Mouse (Mus musculus) lung, embryonic 16.5 days (tissue): ENCODE measurements around the gene Cacna1a. TPM values are rescaled to one million over a fixed set of nuclear protein-coding genes. Genes with fewer than 3 reads are reported as not detected.

ENCODE experiments used
- ATAC-seq: fragments of 200-750 bp; cut with Nextera tagmentation; 2 replicates; pipeline ENCODE4 v1.8.0; 2017; ENCODE audit warnings: low read depth, mild to moderate bottlenecking, moderate library complexity
- H3K27ac ChIP-seq: fragments of 300-500 bp; sonication (generic); 2 replicates; pipeline ENCODE4 v1.5.1; 2014; ENCODE audit warnings: mild to moderate bottlenecking, control low read depth, low read length
- H3K27me3 ChIP-seq: fragments of 300-500 bp; sonication (generic); 2 replicates; pipeline ENCODE4 v1.6.1; 2014; ENCODE audit warnings: low read depth, low read length, mixed read lengths; ENCODE audit not compliant: control insufficient read depth, insufficient read depth
- H3K36me3 ChIP-seq: fragments of 300-500 bp; sonication (generic); 2 replicates; pipeline ENCODE4 v1.6.1; 2014; ENCODE audit warnings: low read length; ENCODE audit not compliant: control insufficient read depth, insufficient read depth
- H3K4me1 ChIP-seq: fragments of 300-500 bp; sonication (generic); replicated peaks from 2 replicates; pipeline ENCODE4 v1.6.1; 2014; ENCODE audit warnings: low read length, mixed read lengths; ENCODE audit not compliant: control insufficient read depth, insufficient read depth
- H3K4me2 ChIP-seq: fragments of 300-500 bp; sonication (generic); 2 replicates; pipeline ENCODE4 v1.6.1; 2014; ENCODE audit warnings: low read depth, low read length, control low read depth
- H3K4me3 ChIP-seq: fragments of 300-500 bp; sonication (generic); 2 replicates; pipeline ENCODE4 v1.5.1; 2014; ENCODE audit warnings: mild to moderate bottlenecking, low read length, control low read depth
- H3K9ac ChIP-seq: fragments of 300-500 bp; sonication (generic); 2 replicates; pipeline ENCODE4 v1.6.1; 2014; ENCODE audit warnings: low read length, control low read depth
- H3K9me3 ChIP-seq: fragments of 300-500 bp; sonication (generic); 2 replicates; pipeline ENCODE4 v1.6.1; 2016; ENCODE audit warnings: low read length; ENCODE audit not compliant: control insufficient read depth
- WGBS: fragments of 180-500 bp; shearing (Covaris S2); extraction: QIAGEN DNeasy Blood & Tissue Kit; methylation state at CpG from one replicate; pipeline ENCODE4 v1.1.7; 2014; 5-methylcytosine and 5-hydroxymethylcytosine counted together
- polyA plus RNA-seq: library from polyadenylated mRNA; unstranded; fragments of >200 nt; fragmentation: Nextera tagmentation; extraction: Ambion mirVana; gene quantifications from 2 replicates; pipeline ENCODE4 v1.2.1, GENCODE M21; 2015

Gene Cacna1a
- polyA plus RNA-seq, 1 experiment from 2014 or later = 1.9 TPM

DNA sequence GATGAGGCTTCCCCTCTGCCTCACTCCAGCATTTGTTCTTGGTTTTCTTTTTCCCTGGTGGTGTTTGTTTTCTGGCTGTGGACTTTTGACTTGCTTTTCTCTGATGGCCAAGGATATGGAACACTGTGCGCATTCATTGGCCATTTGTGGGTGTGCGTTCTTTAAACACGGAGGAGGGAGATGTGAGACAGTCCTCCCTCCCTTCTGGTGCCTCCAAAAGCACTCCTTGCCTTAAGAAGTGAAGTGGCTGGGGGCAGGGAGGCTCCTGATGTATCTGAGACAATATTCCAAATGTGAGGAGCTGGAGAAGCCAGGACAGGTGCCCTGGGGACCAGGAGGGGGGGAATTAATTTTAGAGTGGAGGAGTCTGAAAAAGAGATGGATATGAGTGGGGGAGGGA lies 89.1 kb downstream of the Cacna1a start:
- 77% methylated on average over 3 of the region's 3 CpGs for WGBS
- Histone ChIP-seq H3K9me3 (no peaks in the 10 kb centered on the region), H3K27ac (no peak overlapping the region), H3K36me3 (no peaks in the 10 kb centered on the region), H3K4me2 (no peak overlapping the region), H3K9ac (no peak overlapping the region), H3K27me3 (no peaks in the 10 kb centered on the region), H3K4me1 (no peaks in the 10 kb centered on the region), H3K4me3 (no peak overlapping the region)
- no peak for ATAC-seq

DNA sequence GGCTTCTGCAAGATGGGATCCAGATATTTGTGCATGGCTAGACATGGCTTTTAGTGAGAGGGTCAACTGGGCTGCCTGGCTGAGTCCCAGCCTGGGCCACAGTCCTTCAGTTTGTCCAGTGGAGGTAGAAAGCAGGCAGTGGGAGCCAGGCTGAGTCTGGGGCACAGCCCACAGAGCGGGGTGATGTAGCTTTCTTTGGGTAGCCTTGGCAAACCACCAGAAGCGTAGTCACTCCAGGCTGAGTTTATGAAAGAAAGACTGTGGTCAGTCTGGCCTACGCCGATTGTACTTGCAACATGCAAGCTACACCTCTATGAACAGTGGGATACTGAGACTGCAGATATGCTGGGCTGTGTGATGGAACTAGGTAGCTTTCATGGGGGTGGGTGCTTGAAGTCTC lies 94.8 kb downstream of the Cacna1a start:
- H3K36me3 ChIP-seq = no peaks in the 10 kb centered on the region

DNA sequence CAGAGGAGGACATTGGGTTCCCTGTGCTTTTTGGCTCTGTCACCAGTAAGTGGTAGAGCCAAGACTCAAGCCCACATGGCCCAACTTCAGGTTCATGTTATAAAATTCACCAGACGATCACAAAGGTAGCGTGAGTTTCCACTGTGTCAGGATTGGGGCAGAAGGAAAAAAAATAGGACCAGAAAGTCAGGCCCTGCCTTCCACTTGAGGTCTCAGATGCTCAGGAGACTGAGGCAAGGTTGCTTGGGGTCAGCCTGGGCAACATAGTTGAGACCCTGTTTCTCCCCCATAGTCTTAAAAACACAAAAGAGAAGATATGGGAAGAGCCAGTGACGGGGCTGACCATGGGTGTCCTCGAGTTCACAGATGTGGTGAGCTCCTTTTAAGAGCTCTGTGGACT lies 97.1 kb downstream of the Cacna1a start:
- Histone ChIP-seq H3K27me3 (no peaks in the 10 kb centered on the region), H3K4me1 (no peaks in the 10 kb centered on the region), H3K4me2 (no peak overlapping the region), H3K9ac (no peak overlapping the region), H3K4me3 (no peak overlapping the region), H3K27ac (no peak overlapping the region), H3K9me3 (no peaks in the 10 kb centered on the region), H3K36me3 (no peaks in the 10 kb centered on the region)
- ATAC-seq = no peak
- 82% methylated on average over 4 of the region's 4 CpGs for WGBS

More for the DNA sequence above, 94.8 kb downstream of the Cacna1a start:
- H3K9me3 ChIP-seq = no peaks in the 10 kb centered on the region
- no peak for ATAC-seq
- H3K9ac ChIP-seq = no peak overlapping the region
- H3K27me3 ChIP-seq = no peaks in the 10 kb centered on the region
- H3K4me1 ChIP-seq = no peaks in the 10 kb centered on the region
- no peak overlapping the region for H3K27ac ChIP-seq
- H3K4me3 ChIP-seq = no peak overlapping the region
- no peak overlapping the region for H3K4me2 ChIP-seq
- 91% methylated on average over 4 of the region's 4 CpGs for WGBS

DNA sequence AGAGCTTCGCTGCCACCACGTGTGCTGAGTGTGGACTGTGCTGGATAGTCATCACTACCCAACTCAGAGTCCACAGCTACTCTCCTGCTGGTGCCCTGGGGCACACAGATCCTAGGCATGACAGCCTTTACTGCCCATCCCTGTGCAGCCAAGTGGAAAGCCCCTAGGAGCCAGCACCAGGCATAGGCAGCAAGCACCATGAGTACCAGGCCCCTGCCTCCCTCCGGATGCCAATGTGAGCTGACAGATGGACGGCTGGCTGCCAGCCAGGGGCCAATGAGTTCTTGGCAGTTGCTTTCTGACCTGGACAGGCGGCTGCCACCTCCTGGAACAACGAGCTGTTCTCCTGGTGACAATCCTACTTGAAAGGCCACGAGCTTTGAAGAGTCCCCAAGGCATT lies 97.6 kb downstream of the Cacna1a start:
- no peaks in the 10 kb centered on the region for H3K27me3 ChIP-seq
- no peak for ATAC-seq
- H3K9ac ChIP-seq = no peak overlapping the region
- H3K27ac ChIP-seq = no peak overlapping the region
- no peak overlapping the region for H3K4me3 ChIP-seq
- 57% methylated on average over 7 of the region's 7 CpGs for WGBS
- no peaks in the 10 kb centered on the region for H3K9me3 ChIP-seq
- H3K4me2 ChIP-seq = no peak overlapping the region
- no peaks in the 10 kb centered on the region for H3K36me3 ChIP-seq
- H3K4me1 ChIP-seq = no peaks in the 10 kb centered on the region

DNA sequence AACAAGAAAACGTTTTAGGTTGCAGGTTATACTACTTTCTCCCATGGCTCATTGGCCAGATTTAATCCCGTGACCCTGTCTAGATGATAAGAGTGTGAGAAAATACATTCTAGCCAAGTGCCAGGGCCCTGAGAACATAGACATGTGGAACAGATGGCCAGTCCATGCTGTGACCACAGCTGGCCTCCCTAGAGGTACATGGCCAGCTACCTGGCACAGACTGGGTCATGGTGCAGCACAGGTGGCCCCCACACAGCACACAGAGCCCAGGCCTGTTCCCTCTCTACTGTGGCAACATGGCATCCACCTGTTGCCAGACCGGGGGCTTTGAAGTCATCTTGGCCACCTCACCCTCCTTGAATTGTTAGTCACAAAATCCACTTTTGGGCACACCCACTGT lies 101.0 kb downstream of the Cacna1a start:
- Histone ChIP-seq H3K27ac (no peak overlapping the region), H3K4me3 (no peak overlapping the region), H3K9me3 (no peaks in the 10 kb centered on the region), H3K4me2 (no peak overlapping the region), H3K9ac (no peak overlapping the region), H3K27me3 (no peaks in the 10 kb centered on the region), H3K36me3 (no peaks in the 10 kb centered on the region), H3K4me1 (no peaks in the 10 kb centered on the region)
- ATAC-seq = no peak
- 66% methylated on average over 3 of the region's 3 CpGs for WGBS

DNA sequence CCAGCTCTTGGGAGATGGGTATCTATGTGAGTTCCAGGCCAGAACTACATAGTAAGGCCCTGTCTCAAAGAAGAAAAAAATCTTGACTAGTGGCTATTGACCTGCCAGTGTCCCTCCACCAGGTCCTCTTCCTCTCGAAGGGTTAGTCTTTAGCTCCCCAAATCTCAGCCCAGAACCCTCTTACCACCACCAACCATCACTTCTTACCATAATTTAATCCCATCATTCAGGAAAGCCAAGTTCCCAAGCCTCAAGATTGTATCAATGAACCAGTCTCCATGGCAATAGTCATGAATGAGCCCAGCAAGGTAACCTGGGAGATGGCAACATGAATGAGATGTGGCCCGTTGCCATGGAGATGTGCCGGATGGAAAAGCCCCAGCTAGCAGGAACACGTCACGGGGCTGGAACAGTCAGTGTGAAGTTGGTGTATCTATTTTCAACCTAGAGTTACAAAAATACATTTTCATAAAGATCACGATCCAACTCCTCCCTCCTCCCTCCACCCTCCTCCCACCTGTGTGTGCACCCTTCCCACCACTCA lies 106.4 kb downstream of the Cacna1a start:
- H3K9ac ChIP-seq = no peak overlapping the region
- no peak overlapping the region for H3K4me3 ChIP-seq
- H3K4me1 ChIP-seq = no peaks in the 10 kb centered on the region
- H3K9me3 ChIP-seq = no peaks in the 10 kb centered on the region
- H3K27ac ChIP-seq = no peak overlapping the region
- no peak overlapping the region for H3K4me2 ChIP-seq
- ATAC-seq = no peak
- H3K36me3 ChIP-seq = no peaks in the 10 kb centered on the region
- WGBS = 77% methylated on average over 6 of the region's 6 CpGs
- H3K27me3 ChIP-seq = no peaks in the 10 kb centered on the region

DNA sequence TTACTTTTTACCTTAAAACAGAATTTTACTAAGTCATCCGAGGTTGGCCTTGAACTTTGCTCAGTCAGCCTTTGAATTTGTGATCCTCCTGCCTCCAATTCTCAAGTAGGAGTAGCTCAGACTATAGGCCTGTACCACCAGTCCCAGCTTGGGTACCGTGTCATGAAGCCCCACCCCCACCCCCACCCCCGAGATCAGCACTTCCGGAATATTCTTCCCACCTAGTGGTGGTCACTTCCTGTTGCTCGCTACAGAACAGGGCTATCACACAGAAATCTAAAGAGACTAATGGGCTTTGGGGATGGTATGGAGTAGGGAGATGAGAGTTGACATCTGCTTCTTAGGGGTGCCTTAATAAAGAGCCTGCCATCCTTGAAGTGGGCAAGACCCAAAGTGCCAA lies 112.9 kb downstream of the Cacna1a start:
- Histone ChIP-seq H3K27ac (no peak overlapping the region), H3K4me2 (no peak overlapping the region), H3K27me3 (no peaks in the 10 kb centered on the region), H3K36me3 (no peaks in the 10 kb centered on the region), H3K4me3 (no peak overlapping the region), H3K9ac (no peak overlapping the region), H3K9me3 (no peaks in the 10 kb centered on the region), H3K4me1 (no peaks in the 10 kb centered on the region)
- no peak for ATAC-seq
- 53% methylated on average over 5 of the region's 5 CpGs for WGBS

DNA sequence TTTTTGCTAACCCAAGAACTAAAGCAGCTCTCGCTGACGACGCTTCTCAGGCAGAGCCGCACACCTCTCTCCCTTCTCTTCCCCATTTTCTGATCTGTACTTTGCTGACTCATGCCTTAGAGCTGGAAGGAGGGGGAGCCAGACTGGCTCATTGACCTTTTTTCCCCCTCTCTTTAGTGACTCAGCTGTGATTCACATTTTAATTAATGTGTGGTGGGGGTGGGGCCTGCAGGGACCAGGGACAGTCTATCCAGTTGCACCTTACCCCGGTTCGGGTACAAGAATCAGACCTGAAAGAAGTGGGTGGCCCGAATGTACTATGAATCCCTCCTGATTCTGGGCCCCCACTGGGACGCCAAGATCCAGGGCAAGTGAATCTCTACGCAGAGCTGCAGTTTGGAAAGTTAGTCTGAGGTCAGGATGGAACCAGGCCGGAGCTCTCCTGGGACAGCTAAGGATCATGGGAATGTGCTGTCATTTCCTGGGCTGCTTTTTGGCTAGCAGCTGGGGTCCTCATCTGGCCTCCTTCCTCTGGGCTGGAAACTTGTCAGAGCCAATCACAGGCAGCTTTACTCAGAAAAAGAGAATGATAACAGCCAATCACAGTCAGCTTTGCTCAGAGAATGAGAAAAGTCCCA lies 113.5 kb downstream of the Cacna1a start:
- Histone ChIP-seq H3K27me3 (no peaks in the 10 kb centered on the region), H3K36me3 (no peaks in the 10 kb centered on the region), H3K4me3 (no peak overlapping the region), H3K9me3 (no peaks in the 10 kb centered on the region), H3K4me2 (no peak overlapping the region), H3K4me1 (no peaks in the 10 kb centered on the region), H3K27ac (no peak overlapping the region), H3K9ac (no peak overlapping the region)
- no peak for ATAC-seq
- WGBS = 74% methylated on average over 10 of the region's 10 CpGs

DNA sequence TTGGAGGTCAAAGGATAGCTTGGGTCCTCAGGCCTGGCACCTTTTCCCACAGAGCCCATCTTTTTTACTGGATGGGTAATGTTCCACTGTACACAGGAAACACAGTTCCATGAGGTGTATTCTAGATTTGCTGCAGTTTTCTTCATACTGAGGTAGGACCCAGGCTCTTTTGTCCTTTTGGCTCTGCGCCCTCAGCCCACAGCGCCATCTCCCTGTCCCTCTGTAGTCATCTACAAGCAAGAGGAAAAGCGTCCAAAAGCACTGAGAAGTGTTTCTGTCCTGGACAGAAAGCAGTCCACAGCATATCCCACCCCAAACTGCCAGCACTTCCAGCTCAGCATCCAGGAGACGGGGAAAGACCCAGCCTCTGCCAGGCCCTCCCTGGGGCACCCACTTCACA lies 114.4 kb downstream of the Cacna1a start:
- H3K4me1 ChIP-seq = no peaks in the 10 kb centered on the region

DNA sequence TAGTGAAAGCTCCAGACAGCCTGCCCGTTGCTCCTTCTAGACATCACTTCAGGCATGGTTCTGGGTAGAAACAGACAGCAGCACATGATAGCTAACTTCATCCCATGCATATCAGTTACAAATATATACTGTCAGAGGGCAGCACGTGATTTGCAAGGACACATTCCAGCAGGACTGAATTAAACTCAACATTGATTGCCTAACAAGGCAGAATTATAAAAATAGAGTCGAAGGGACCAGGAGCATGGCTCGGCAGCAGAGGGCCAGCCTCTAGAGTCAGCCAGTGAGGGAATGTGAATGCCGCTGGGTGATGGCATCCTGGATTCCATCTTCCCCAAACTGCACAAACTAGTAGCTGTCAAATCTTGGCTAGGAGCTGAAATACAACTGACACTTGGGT lies 119.0 kb downstream of the Cacna1a start:
- Histone ChIP-seq H3K4me2 (no peak overlapping the region), H3K27me3 (no peaks in the 10 kb centered on the region), H3K4me3 (no peak overlapping the region), H3K36me3 (no peaks in the 10 kb centered on the region), H3K27ac (no peak overlapping the region), H3K4me1 (no peaks in the 10 kb centered on the region), H3K9me3 (no peaks in the 10 kb centered on the region), H3K9ac (no peak overlapping the region)
- WGBS = 70% methylated on average over 5 of the region's 5 CpGs
- no peak for ATAC-seq

More for the DNA sequence above, 114.4 kb downstream of the Cacna1a start:
- H3K4me2 ChIP-seq = no peak overlapping the region
- H3K27ac ChIP-seq = no peak overlapping the region
- H3K9ac ChIP-seq = no peak overlapping the region
- no peaks in the 10 kb centered on the region for H3K36me3 ChIP-seq
- no peaks in the 10 kb centered on the region for H3K27me3 ChIP-seq
- ATAC-seq = no peak
- 79% methylated on average over 4 of the region's 4 CpGs for WGBS
- H3K4me3 ChIP-seq = no peak overlapping the region
- H3K9me3 ChIP-seq = no peaks in the 10 kb centered on the region
